Mouse (Mus musculus) limb, embryonic 12.5 days (tissue): ENCODE measurements around the gene Lasp1. TPM values are rescaled to one million over a fixed set of nuclear protein-coding genes. Genes with fewer than 3 reads are reported as not detected.
A peak's percentile ranks its signal among the peaks of the same experiment; 100 is the strongest.

ENCODE experiments used
- ATAC-seq: fragments of 200-750 bp; cut with Nextera tagmentation; 2 replicates; pipeline ENCODE4 v1.8.0; 2017; ENCODE audit warnings: low read depth, moderate TSS enrichment; ENCODE audit not compliant: insufficient number of reproducible peaks, insufficient read depth, low FRiP score, low TSS enrichment
- H3K27ac ChIP-seq: fragments of 300-500 bp; sonication (generic); 2 replicates; pipeline ENCODE4 v1.5.1; 2016; ENCODE audit warnings: mild to moderate bottlenecking, moderate library complexity
- H3K27me3 ChIP-seq: fragments of 300-500 bp; sonication (generic); 2 replicates; pipeline ENCODE4 v1.6.1; 2016; ENCODE audit warnings: mild to moderate bottlenecking, moderate library complexity
- H3K36me3 ChIP-seq: fragments of 300-500 bp; sonication (generic); 2 replicates; pipeline ENCODE4 v1.6.1; 2016; ENCODE audit warnings: mild to moderate bottlenecking, moderate library complexity
- H3K4me1 ChIP-seq: fragments of 300-500 bp; sonication (generic); replicated peaks from 2 replicates; pipeline ENCODE4 v1.6.1; 2016
- H3K4me2 ChIP-seq: fragments of 300-500 bp; sonication (generic); 2 replicates; pipeline ENCODE4 v1.6.1; 2016; ENCODE audit warnings: mild to moderate bottlenecking, moderate library complexity
- H3K4me3 ChIP-seq: fragments of 300-500 bp; sonication (generic); replicated peaks from 2 replicates; pipeline ENCODE4 v1.5.1; 2016; ENCODE audit warnings: mild to moderate bottlenecking
- H3K9ac ChIP-seq: fragments of 300-500 bp; sonication (generic); replicated peaks from 2 replicates; pipeline ENCODE4 v1.6.1; 2016; ENCODE audit warnings: mild to moderate bottlenecking, moderate library complexity
- H3K9me3 ChIP-seq: fragments of 300-500 bp; sonication (generic); 2 replicates; pipeline ENCODE4 v1.6.1; 2016; ENCODE audit warnings: mild to moderate bottlenecking, moderate library complexity
- WGBS: fragments of 180-500 bp; shearing (Covaris S2); methylation state at CpG from one replicate; pipeline ENCODE4 v1.1.7; 2016; 5-methylcytosine and 5-hydroxymethylcytosine counted together
- polyA plus RNA-seq: library from polyadenylated mRNA; unstranded; fragments of >200 nt; fragmentation: Nextera tagmentation; extraction: Ambion mirVana; gene quantifications from 2 replicates; pipeline ENCODE4 v1.2.1, GENCODE M21; 2016

The Lasp1 gene
- polyA plus RNA-seq, 1 experiment from 2014 or later: 110 TPM

DNA sequence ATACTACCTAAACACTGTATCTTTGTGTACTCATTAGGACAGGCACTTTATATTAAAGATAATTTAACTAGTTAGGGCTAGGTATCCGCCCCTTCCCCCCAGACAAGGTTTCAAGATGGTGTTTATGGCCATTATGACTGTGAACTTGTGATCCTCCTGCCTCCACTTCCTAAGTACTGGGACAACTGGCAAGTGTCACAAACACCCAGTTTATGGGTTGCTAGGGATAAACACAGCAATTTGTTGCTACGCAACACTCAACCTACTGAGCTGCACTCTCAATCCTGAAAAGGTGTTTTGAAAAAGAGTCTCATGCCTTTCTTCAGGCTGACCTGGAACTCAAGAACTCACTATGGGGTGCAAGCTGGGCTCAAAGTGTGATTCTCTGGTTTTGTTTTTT lies 78.5 kb downstream of the Lasp1 start:
- Histone ChIP-seq H3K4me1 (0 out of 2 replicates have a peak, but pooled peaks cover 5% of the 10 kb centered on the region), H3K4me3 (no peak overlapping the region), H3K36me3 (no peaks in the 10 kb centered on the region), H3K27ac (no peak overlapping the region), H3K9me3 (no peaks in the 10 kb centered on the region), H3K9ac (no peak overlapping the region), H3K4me2 (no peak overlapping the region), H3K27me3 (no peaks in the 10 kb centered on the region)
- no peak for ATAC-seq
- WGBS: 27% methylated on average over 2 of the region's 2 CpGs

DNA sequence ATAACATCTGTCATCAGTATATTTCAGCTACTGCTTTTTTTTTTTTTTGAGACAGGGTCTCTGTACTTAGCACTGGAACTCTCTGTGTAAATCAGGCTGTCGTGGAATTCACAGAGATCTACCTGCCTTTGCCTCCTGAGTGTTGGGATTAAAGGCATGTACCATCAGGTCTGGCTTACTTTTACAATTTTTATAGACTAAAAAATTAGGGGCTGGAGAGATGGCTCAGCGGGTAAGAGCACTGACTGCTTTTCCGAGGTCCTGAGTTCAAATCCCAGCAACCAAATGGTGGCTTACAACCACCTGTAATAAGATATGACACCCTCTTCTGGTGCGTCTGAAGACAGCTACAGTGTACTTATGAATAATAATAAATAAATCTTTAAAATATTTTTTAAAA lies 81.6 kb downstream of the Lasp1 start:
- H3K4me2 ChIP-seq: no peak overlapping the region
- ATAC-seq: no peak
- WGBS: 86% methylated on average over 4 of the region's 4 CpGs
- no peak overlapping the region for H3K9ac ChIP-seq
- H3K4me3 ChIP-seq: no peak overlapping the region
- no peaks in the 10 kb centered on the region for H3K36me3 ChIP-seq
- H3K9me3 ChIP-seq: no peaks in the 10 kb centered on the region; the same call in 1 of the 2 replicates
- H3K4me1 ChIP-seq: 0 out of 2 replicates have a peak, but pooled peaks cover 5% of the 10 kb centered on the region
- H3K27ac ChIP-seq: no peak overlapping the region
- H3K27me3 ChIP-seq: no peaks in the 10 kb centered on the region

DNA sequence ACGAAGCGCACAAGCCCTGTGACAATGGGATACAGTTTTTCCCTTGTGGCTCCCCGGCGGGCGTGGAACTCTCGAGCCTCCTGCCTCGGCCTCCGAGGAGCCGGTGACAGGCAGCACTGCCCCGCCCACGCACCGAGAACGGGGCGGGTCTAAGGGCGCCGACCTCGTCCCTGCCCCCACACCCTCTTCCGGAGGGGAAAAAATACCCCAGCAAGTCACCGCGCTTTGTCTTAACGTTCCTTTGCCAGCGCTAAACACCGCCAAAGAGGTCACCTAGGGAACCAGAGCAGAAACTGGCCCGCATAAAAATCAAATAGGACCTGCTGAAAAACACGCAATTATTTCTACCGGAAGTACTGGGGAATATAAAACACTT lies 84.7 kb downstream of the Lasp1 start:
- ATAC-seq: no peak
- Histone ChIP-seq H3K36me3 (no peaks in the 10 kb centered on the region), H3K27me3 (no peaks in the 10 kb centered on the region), H3K4me1 (no peaks in the 10 kb centered on the region), H3K4me3 (peak overlapping the region; percentile 49), H3K4me2 (peak overlapping the region; percentile 55), H3K9me3 (no peaks in the 10 kb centered on the region; the same call in 1 of the 2 replicates), H3K27ac (peak overlapping the region; percentile 87), H3K9ac (peak overlapping the region; percentile 55)
- WGBS: 8% methylated on average over 26 of the region's 26 CpGs

DNA sequence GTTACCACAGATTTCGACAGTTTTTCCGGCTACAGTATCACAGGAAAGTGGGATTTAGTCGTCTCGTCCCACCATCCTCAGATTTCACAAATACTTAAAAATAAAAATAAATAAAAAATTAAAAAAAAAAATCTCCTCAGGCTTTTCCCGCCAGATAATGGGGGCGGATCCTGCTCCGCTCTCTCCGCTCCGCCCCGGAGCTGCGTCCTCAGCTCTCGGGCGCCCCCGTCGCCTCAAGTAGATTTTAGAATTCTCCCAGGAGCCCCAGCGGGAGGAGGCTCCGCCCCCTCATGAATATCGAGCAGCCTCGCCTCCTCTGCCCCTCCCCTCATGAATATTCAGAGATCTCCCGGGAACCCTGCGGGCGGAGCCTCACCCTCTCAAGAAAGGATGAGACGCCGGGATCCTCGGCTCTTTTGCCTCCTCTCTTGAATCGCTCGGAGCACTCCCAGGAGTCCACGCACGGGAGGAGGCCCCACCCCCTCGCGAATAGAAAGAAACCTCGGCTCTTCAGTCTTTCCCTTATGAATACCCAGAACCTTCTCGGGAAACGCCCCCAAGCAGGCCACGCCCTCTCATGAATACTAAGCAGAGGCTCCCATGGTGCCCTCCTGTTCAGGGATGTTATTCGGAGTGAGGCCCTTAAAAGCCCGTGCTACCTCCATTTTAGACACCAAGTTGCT lies 85.3 kb downstream of the Lasp1 start, which contains the start of gene Fbxo47:
TSS of gene Fbxo47 (minus strand) at position 237 of the 683 bp plus-strand sequence.
- ATAC-seq: peak; percentile 94
- Histone ChIP-seq H3K27me3 (no peaks in the 10 kb centered on the region), H3K4me1 (no peaks in the 10 kb centered on the region), H3K9me3 (no peaks in the 10 kb centered on the region; the same call in 1 of the 2 replicates), H3K9ac (peak within 1 kb of the TSS; percentile 55), H3K36me3 (no peaks in the 10 kb centered on the region), H3K27ac (peak within 1 kb of the TSS; percentile 87), H3K4me2 (peak within 1 kb of the TSS; percentile 55), H3K4me3 (peak within 1 kb of the TSS; percentile 49)
- WGBS: under 1% methylated on average over 37 of the region's 37 CpGs

DNA sequence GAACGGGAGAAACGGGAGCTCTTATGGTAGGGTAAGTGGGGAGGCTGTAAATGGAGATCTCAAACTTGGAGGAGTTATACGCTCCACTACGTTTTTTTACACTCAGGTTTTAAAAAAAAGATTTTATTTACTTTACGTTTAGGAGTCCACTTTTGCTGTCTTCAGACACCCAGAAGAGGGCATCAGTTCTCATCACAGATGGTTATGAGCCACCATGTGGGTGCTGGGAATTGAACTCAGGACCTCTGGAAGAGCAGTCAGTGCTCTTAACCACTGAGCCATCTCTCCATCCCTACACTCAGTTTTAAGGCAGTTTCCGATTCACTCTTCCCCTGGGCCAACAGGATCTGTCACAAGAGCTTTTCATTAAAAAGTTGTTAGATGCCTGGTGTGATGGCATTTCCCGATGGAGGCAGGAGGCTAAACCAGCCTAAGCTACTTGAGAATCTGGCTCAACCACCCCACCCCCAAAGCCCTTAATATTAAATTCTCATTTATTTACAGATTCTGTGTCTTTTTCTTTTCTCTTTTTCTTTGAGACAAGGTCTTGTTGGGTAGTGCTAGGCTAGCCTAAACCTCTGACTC lies 85.9 kb downstream of the Lasp1 start:
- 24% methylated on average over 7 of the region's 7 CpGs for WGBS
- no peaks in the 10 kb centered on the region; the same call in 1 of the 2 replicates for H3K9me3 ChIP-seq
- H3K36me3 ChIP-seq: no peaks in the 10 kb centered on the region
- peak overlapping the region; percentile 49 for H3K4me3 ChIP-seq
- H3K27ac ChIP-seq: peak overlapping the region; percentile 87
- no peaks in the 10 kb centered on the region for H3K27me3 ChIP-seq
- peak overlapping the region; percentile 55 for H3K4me2 ChIP-seq
- ATAC-seq: 0 out of 2 replicates have a peak, but pooled peaks have one; percentile 1
- H3K4me1 ChIP-seq: no peaks in the 10 kb centered on the region
- H3K9ac ChIP-seq: no peak overlapping the region; the same call in 1 of the 2 replicates

DNA sequence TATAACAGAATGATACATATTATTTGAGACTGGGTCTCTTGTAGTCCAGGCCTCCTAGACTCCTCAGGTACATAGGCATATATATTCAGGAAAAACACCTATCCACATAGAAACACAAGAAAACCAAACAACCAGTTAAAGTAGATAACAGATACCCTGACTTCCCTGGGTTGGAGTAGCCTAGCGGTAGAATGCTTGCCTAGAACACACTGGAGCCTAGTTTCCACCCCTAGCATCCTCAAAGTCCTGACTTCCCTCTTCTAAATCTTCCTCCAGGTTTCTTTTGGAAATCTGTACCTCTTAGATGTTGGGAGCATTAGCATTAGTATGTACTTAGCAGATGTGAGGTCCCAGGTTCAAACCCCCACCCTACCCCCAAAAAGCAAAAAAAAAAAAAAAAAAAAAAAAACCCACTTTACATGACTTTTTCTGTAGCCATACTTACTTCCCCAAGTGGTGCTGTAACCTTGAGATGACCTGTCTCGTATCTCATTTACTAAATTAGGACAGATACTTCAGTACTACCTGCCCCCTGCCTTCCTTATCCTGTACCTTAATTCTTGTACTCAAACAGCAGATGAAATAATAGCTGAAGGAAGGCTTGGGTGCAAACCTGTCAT lies 86.6 kb downstream of the Lasp1 start:
- Histone ChIP-seq H3K4me3 (peak overlapping the region; percentile 49; the same call in 1 of the 2 replicates), H3K27ac (no peak overlapping the region)
- 92% methylated on average over 2 of the region's 2 CpGs for WGBS

More for the DNA sequence above, 86.6 kb downstream of the Lasp1 start:
- H3K4me1 ChIP-seq: no peaks in the 10 kb centered on the region
- ATAC-seq: no peak
- no peaks in the 10 kb centered on the region for H3K27me3 ChIP-seq
- H3K9ac ChIP-seq: no peak overlapping the region
- H3K4me2 ChIP-seq: 0 out of 2 replicates have a peak overlapping the region, but pooled peaks have one; percentile 55
- H3K9me3 ChIP-seq: no peaks in the 10 kb centered on the region; the same call in 1 of the 2 replicates
- H3K36me3 ChIP-seq: no peaks in the 10 kb centered on the region

Other genes starting within 250 kb of the Lasp1 start
- gene Srcin1, start 222.8 kb upstream of the Lasp1 start, polyA plus RNA-seq: 0.27 and 0.79 TPM in 2 replicates
- gene Epop, start 169.3 kb upstream of the Lasp1 start, polyA plus RNA-seq: 16.4 and 16.9 TPM in 2 replicates
- 2.8 and 2.9 TPM in 2 replicates for gene Mllt6, start 135.6 kb upstream of the Lasp1 start, polyA plus RNA-seq
- gene Cisd3, start 113.2 kb upstream of the Lasp1 start, polyA plus RNA-seq: 10.0 and 11.3 TPM in 2 replicates
- 20.2 and 20.3 TPM in 2 replicates for gene Pcgf2, start 98.5 kb upstream of the Lasp1 start, polyA plus RNA-seq
- 481 TPM in 2 replicates for gene Psmb3, start 95.6 kb upstream of the Lasp1 start, polyA plus RNA-seq
- 2.2 and 2.7 TPM in 2 replicates for gene Pip4k2b, start 54.3 kb upstream of the Lasp1 start, polyA plus RNA-seq
- gene Cwc25, start 32.4 kb upstream of the Lasp1 start, polyA plus RNA-seq: 24.6 and 25.6 TPM in 2 replicates
- gene 1700001P01Rik, start 23.1 kb upstream of the Lasp1 start, polyA plus RNA-seq: 0.37 TPM in 1 of 2 replicates, not detected in the other
- 513 and 518 TPM in 2 replicates for gene Rpl23, start 16.6 kb upstream of the Lasp1 start, polyA plus RNA-seq
- gene B230217C12Rik, start 41.8 kb downstream of the Lasp1 start, polyA plus RNA-seq: 11.8 and 13.2 TPM in 2 replicates
- gene Fbxo47, start 85.2 kb downstream of the Lasp1 start, polyA plus RNA-seq: 0.60 and 0.92 TPM in 2 replicates
- 0.12 TPM in 1 of 2 replicates, not detected in the other for gene Plxdc1, start 187.4 kb downstream of the Lasp1 start, polyA plus RNA-seq
- gene Arl5c, start 197.2 kb downstream of the Lasp1 start, polyA plus RNA-seq: 5.9 and 7.1 TPM in 2 replicates
- 13.2 and 16.0 TPM in 2 replicates for gene Cacnb1, start 224.0 kb downstream of the Lasp1 start, polyA plus RNA-seq
- gene Rpl19, start 227.7 kb downstream of the Lasp1 start, polyA plus RNA-seq: 1,014 and 1,051 TPM in 2 replicates